Mouse (Mus musculus) spleen, adult 2 months (tissue): ENCODE measurements around the gene Osbp2.

Experiments
- CTCF ChIP-seq: fragments of 200-500 bp; IDR thresholded peaks from 2 replicates; pipeline ENCODE4 v1.5.1; 2011; ENCODE audit warnings: mild to moderate bottlenecking, inconsistent platforms; ENCODE audit not compliant: insufficient read depth, insufficient read length, insufficient replicate concordance; ENCODE audit errors: extremely low read depth
- POLR2A ChIP-seq: fragments of 200-500 bp; IDR thresholded peaks from 2 replicates; pipeline ENCODE4 v1.6.1; 2011; ENCODE audit warnings: low read depth, low read length, inconsistent platforms

- TF ChIP-seq CTCF = no peak
- no peak for TF ChIP-seq POLR2A
Measured at GRCm38 (mm10) chr11:3722036-3722435, 141.7 kb downstream of the Osbp2 start.
